Mouse (Mus musculus): ENCODE measurements around the gene Npb.

DNA sequence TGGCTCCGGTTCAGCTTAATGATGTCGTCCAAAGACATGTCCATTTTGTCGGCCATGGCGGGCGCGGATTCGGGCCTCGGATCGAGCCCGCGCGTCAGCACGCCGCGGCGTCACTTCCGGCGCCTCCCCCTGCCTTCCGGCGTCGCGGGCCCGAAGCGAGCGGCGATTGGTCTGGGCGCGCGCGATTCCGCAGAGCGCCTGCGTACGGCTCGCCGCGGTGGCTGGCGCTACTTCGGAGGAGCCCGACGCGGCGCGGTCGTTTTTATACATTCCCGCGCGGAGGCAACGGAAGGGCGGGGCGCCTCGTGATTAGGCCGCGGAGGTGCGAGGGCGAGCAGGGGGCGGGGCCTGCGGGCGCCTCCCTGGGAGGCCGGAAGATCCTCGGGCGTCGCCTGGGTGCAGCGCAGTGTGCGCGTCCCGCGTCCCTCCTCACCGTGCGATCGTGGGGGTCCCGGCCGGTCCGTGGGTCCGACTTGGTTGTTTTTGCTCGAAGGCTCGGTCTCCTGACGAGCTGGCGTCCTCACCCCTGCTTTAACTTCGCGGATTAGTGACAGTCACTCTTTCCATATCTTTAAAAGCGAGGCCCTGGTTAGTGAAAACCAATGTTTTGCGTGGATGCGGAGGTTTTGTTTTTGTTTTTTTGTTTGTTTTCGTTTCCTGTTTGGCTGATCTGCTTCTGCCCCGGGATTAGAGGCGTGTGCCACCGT is 9.8 kb upstream of the Npb start, which contains the start of the genes Alyref and Anapc11:
- TF ChIP-seq CTCF (IDR thresholded peaks at IDR 0.05; ENCODE audit: borderline replicate concordance, extremely low read depth, insufficient read depth, insufficient read length) (no peak), POLR2A (IDR thresholded peaks at IDR 0.05; ENCODE audit: borderline replicate concordance, extremely low read depth, insufficient read depth, insufficient read length, poor library complexity, severe bottlenecking) (no peak; the same call in none of the 2 replicates)

Data from brain, embryonic 14.5 days (tissue).